Mouse (Mus musculus) kidney, embryonic 16.5 days (tissue): Measurements from ENCODE around the gene Psmd10. TPM values are rescaled to one million over a fixed set of nuclear protein-coding genes. Genes with fewer than 3 reads are reported as not detected.

Source experiments
- polyA plus RNA-seq: library from polyadenylated mRNA; unstranded; fragments of >200 nt; fragmentation: Nextera tagmentation; extraction: Ambion mirVana; gene quantifications from 2 replicates; pipeline ENCODE4 v1.2.1, GENCODE M21; 2015

Psmd10 gene
- polyA plus RNA-seq, 1 experiment from 2014 or later: 60.5 TPM

Other genes with a start within 250 kb of the Psmd10 start
- gene Tex13b, start 143.3 kb downstream of the Psmd10 start, polyA plus RNA-seq: 0.20 and 0.37 TPM in 2 replicates
- gene Vsig1, start 49.1 kb downstream of the Psmd10 start, polyA plus RNA-seq: 0.49 and 0.84 TPM in 2 replicates
- gene Atg4a, start 179 bp upstream of the Psmd10 start, polyA plus RNA-seq: 20.6 and 21.6 TPM in 2 replicates